Mouse (Mus musculus) adrenal gland, postnatal 14 days (tissue): Measurements from ENCODE around the gene Lrpap1. TPM values are rescaled to one million over a fixed set of nuclear protein-coding genes. Genes with fewer than 3 reads are reported as not detected.
A peak's percentile ranks its signal among the peaks of the same experiment; 100 is the strongest.

Source experiments
- DNase-seq: peaks from one replicate; pipeline ENCODE4 v3.0.0; 2021; ENCODE audit warnings: mixed read lengths
- total RNA-seq: library from RNA; stranded (reverse); gene quantifications from 2 replicates; pipeline ENCODE4 v1.2.3, GENCODE M21; 2021

The Lrpap1 gene
- total RNA-seq, 1 experiment from 2014 or later: 80.8 TPM

DNA sequence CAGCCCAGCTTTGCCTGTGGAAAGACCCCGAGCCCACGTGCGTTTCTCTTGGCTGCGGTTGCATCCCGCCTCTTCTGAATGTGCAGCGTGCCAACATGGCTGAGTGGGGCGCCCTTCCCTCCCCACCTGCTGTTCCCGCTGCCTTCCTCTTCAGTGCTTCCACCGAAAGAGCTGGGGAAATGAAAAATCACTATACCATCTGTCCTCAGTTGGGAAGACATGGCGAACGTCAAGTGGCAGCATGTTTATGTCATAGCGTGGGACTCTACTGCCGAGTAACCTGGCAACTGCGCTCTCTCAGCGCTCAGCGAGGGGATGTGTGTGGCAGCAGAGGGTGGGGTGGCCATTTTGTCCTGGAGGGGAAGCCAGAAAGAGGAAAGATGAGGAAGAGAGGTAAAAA is 23.6 kb upstream of the Lrpap1 start:
- DNase-seq: no peak

DNA sequence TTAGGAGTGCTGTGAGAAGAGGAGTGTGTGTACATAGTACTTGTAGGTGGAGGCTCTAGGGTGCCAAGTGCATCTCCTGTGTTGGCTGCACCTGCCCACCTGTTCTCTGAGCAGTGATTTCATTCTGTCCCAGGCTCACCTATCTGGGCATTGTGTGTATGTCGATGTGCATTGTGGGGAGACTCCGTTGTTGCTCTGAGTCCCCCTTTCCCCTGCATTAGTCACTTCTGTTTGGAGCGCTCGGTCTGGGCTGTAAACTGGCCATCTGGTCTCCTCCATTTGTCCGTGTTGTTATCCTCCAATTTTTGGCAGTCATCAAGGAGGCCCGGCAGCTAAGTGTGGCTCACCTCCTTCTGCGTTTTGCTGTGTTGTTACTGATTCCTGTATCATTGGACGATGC is 14.5 kb upstream of the Lrpap1 start:
- DNase-seq: no peak

DNA sequence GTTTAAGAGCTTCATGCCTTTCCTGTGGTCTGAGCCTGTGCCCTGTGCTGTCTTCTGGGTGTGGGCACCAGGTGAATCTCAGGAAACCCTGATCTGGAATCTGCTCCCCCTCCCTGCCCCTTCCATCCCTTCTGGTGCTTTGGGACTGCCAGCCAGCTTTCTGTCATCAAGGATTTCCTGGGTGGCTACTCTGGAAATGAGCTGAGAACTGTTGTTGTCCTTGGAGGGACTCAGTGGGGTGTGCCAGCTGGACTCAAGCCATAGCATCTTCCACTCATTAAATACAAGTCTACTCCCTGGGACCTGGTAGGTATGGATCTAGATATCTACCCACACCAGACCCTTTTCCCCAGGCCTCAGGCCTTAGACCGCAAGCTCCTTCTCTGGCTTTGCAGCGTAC is 12.9 kb upstream of the Lrpap1 start:
- DNase-seq: peak; percentile 58

DNA sequence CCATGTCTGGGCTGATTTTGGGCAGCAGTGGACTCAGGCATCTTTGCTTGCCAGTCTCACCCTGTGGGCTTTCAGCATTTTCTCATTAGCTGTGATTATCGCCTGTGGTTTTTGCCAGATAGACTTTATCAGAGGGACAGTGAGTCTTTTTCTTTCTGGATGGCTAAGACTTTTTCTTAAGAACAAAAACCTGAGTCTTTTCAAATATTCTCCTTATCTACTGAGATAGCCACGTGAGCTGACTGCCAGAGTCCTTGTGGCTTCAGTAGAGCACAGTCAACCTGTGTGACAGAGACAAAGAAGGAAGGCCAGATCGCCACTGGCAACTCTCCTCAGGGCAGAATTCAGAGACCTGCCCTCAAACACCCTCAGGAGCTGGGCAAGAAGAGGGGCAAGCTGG is 12.1 kb upstream of the Lrpap1 start:
- no peak for DNase-seq

DNA sequence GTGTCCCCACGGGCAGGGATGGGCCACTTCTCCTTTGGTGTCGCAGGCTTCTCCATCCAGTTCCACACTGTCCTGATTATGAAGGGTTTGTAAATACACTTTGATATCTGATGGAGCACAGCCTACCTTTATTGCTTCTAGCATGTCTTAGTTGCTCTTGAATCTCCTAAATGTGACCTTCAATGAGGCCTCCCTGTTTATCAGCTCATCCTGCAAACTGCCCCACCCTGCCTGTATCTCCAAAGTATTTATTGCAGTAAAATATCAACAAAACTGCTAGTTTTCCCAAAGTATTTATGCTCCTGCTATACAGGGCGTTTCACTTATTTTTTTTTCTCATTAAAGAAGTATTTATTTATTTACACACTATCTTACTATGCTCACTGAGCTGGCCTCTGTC is 10.4 kb upstream of the Lrpap1 start:
- no peak for DNase-seq

- DNase-seq: no peak
Observed at GRCm38 (mm10) chr5:35112444-35112843, 6.9 kb upstream of the Lrpap1 start.

GRCm38 (mm10) chr5:35105922-35106298 is 344 bp upstream of the Lrpap1 start:
- no peak for DNase-seq

- no peak for DNase-seq
Observed at GRCm38 (mm10) chr5:35104183-35104959, 1.2 kb downstream of the Lrpap1 start.

DNA sequence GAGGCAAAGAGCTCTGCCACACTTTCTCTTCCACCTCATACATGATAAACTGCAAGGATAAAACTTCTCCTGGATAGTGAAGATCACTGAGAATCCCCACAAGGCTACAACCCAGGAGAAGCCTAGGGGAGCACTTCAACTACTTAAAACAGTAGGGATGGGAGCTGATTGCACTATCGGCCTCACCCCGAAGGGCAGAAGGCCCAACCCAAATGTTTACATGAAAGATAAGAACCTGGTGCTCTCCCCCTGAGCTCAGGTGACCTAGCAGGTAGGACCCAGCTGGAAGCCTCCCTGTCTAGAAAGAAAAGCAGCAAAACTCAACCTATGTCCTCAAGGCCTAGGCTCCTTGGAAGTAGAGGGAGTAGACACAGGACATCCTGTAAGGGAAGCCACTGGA is 2.0 kb downstream of the Lrpap1 start:
- no peak for DNase-seq

- DNase-seq: no peak
Observed at GRCm38 (mm10) chr5:35103086-35103485, 2.5 kb downstream of the Lrpap1 start.

DNA sequence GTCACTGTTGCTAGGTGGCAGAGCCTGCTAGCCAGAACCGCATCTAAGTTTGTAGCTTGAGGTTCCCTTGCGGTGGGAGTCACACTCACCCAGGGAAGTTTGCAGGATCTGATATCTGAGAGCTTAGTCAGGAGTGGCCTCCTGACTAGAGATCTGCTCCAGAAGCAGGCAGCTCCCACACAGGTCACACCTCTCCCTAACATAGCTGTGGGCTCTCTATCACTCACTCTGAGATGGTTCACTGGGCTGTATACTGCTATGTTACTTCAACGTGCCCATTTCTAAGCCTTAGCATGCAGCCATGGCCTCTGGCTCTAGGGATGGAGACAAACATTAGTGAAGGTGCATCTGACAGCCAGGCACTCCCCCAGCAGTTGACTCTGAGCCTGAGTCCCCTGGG is 13.9 kb downstream of the Lrpap1 start:
- no peak for DNase-seq

- no peak for DNase-seq
Observed at GRCm38 (mm10) chr5:35089614-35089963, 16.0 kb downstream of the Lrpap1 start.

DNA sequence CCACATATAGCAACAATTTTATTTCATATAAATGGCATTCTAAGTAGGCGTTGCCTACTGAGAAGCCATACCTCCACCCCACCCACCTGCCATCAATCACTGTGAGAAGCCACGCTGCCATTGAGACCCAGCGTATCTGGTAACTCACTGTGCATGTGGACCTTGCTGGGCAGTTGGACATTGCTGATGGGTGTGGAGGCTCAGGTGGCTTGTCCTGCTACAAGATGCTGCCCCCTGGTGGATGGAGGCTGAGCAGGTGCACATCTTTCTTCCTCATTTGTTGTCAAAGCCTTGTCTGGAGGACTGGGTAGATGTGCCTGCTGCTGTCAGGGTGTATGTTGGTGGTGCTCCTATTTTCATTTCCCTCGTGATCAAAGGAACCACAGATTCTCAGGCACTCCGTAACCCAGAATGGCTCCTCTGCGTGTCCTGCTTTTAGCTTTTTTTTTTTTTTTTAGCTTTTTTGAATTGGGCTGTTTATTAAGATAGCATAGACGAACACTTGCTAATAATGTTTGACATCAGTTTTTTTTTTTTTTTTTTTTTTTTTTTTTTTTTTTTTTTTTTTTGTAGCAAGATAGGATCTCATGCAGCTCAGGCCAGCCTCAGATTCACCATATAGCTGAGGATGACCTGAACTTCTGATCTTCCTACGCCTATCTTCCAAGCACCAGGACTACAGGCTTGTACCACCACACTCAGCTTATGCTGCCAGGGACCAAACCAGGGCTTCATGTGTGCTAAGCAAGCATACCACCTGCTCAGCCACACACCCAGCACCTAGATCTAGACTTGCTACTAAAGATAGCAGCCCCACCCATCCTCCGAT is 16.6 kb downstream of the Lrpap1 start:
- DNase-seq: peak; percentile 92

DNA sequence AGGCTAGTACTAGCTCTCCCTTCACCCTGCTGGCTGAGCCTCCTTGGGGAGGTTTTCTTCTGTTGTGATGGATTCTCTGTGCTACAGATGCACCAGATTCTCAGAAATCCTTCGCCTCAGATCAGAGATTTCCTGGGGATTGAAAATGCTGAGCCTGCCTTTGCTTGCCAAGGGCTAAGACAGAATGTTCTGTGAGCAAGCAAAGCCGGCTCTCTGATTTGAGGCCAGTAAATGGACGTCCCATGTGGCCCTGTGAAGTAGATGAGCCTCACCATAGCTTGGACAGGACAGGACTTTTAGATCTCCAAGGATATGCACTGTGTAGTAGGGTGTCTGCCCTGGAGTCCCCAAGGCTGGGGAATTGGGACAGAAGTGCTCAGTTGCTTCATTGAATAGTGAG is 20.7 kb downstream of the Lrpap1 start:
- DNase-seq: no peak

DNA sequence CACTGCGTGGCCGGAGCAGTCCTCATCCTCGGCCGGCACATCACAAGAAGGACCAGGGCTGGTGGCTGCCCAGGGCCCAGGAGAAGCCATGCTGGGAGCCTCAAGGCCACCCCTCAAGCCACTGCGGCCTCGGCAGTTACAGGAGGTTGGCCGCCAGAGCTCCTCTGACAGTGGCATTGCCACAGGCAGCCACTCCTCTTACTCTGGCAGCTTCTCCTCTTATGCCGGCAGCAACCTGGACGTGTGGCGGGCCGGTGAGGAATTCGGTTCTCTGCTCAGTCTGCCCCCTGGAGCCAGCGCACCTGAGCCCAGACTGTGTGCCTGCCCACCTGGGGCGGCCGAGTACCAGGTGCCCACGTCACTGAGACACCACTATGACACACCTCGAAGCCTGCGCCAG is 26.5 kb downstream of the Lrpap1 start:
- DNase-seq: peak; percentile 60

DNA sequence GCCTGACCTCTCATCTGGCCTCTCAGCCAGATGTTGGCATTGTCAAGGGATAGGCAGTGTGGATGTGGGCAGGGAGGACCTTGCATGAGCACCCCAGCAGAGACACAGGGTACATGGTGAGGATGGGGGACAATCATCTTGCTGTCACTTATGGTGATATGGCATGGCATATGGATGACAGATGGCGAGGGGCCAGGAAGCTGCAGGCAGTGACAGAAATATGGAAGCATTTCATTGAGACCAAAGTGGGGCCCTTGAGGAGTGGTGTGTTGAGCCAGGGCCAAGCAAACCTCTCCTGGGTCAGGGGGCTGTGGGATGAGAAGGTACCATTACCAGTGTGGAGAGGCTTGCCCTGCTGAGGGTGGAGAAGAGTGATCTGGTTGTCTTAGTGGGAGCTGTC is 29.2 kb downstream of the Lrpap1 start:
- DNase-seq: no peak

DNA sequence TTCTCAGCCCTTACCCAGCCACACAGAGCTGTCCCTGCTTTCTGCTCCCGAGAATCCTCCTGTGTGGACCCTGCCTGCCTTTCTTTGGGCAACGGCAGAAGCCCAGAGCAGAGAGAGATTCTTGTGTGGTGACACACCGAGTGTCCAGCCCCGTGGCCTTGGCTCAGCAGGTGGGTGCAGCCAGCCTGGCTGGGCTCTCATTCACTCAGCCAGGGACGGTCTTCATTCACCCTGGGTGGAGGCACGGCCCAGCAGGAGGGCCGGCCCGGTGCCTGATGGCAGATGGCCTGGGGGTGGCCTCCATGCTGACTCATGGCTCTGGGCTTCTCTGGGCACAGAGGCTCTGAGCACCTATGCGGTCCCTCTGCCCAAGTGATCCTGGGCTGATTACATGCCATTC is 31.6 kb downstream of the Lrpap1 start:
- DNase-seq: peak; percentile 91

- DNase-seq: no peak
Observed at GRCm38 (mm10) chr5:35073235-35073634, 32.3 kb downstream of the Lrpap1 start.

DNA sequence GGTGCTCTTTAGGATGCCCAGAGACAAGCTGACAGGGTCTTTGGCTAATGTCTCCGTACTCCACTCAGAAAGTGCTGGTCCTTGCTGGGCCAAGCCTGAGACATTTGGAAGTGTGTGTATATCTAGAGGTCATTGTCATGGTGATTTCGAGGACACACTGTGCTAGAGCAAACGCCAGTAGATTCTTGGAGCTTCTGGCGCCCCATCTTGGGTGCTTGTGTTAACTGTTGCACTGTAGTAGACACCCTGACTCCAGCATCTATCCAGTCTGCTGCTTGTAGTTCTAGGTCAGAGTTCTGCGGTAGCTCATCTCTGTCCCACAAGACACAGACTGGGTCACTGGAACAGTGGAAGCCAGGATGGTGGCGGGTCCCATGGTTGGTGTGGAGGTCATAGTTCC is 33.7 kb downstream of the Lrpap1 start:
- DNase-seq: no peak

GRCm38 (mm10) chr5:35070953-35071352 is 34.6 kb downstream of the Lrpap1 start:
- no peak for DNase-seq

GRCm38 (mm10) chr5:35070314-35070713 is 35.3 kb downstream of the Lrpap1 start:
- DNase-seq: peak; percentile 73

- DNase-seq: peak; percentile 68
Observed at GRCm38 (mm10) chr5:35069841-35070240, 35.7 kb downstream of the Lrpap1 start.

DNA sequence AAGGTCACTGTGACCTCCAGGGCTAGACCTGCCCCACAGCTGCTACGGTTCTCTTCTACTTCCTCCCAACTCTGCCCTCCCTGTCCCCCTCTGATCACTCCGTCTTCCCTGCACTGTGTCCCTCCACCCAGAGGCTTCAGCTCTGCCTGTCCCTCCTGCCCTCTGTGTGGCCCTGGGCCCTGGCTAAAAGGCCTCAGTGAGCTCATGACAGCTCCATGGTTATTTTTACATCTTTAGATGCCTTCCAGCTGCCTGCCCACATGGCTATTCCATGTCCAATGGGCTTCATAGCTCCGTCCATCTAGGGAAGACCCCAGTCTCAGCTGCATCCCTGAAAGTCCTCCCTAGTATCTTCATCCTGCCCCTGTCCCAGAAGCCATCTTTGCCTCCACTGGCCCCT is 45.5 kb downstream of the Lrpap1 start:
- DNase-seq: no peak

- DNase-seq: no peak
Observed at GRCm38 (mm10) chr5:35058216-35058615, 47.4 kb downstream of the Lrpap1 start.
